Mouse (Mus musculus) liver, postnatal 0 days (tissue): Measurements from ENCODE around the gene Atp2b2.

Source experiments
- CTCF ChIP-seq: sonication (generic); IDR thresholded peaks from 2 replicates; pipeline ENCODE4 v1.5.1; 2016; ENCODE audit warnings: antibody characterized with exemption, low read depth
- EP300 ChIP-seq: IDR thresholded peaks from 2 replicates; pipeline ENCODE4 v1.6.1; 2016; ENCODE audit warnings: antibody characterized with exemption, low read depth, mild to moderate bottlenecking

GRCm38 (mm10) chr6:114076061-114076460, 33.6 kb upstream of the Atp2b2 start:
- TF ChIP-seq CTCF (no peak), EP300 (no peak)
